Mouse (Mus musculus) cerebellum, postnatal 4 days (tissue): ENCODE measurements at regions not wholly inside any gene's neighbourhood (a gene's known extent, or its start where the extent isn't known, plus 50 kb on each side); places are given as distances from the start of the nearest gene placed in this dataset.

Experiments used
- DNase-seq, 2 experiments: peaks; one replicate each; pipeline ENCODE4 v3.0.0; 2022; ENCODE audit warnings: low spot score in 2 of 2, mixed read lengths in 1 of 2

GRCm38 (mm10) chr14:111738943-111739342, 64.0 kb downstream of the Slitrk5 start:
- DNase-seq: no peak

GRCm38 (mm10) chr14:111763616-111764015, 88.7 kb downstream of the Slitrk5 start:
- DNase-seq: peak in 1 of 2 experiments; percentile 72

GRCm38 (mm10) chr14:111778152-111778551, 103.3 kb downstream of the Slitrk5 start:
- DNase-seq: peak in 1 of 2 experiments; percentile 4

- no peak for DNase-seq
Measured at GRCm38 (mm10) chr14:111808025-111808424, 133.1 kb downstream of the Slitrk5 start.

- DNase-seq: no peak
Measured at GRCm38 (mm10) chr14:111809871-111810270, 135.0 kb downstream of the Slitrk5 start.

- no peak for DNase-seq
Measured at GRCm38 (mm10) chr14:111822047-111822730, 147.3 kb downstream of the Slitrk5 start.
